Mouse (Mus musculus): ENCODE measurements around the gene Galnt14.

Gene Galnt14

DNA sequence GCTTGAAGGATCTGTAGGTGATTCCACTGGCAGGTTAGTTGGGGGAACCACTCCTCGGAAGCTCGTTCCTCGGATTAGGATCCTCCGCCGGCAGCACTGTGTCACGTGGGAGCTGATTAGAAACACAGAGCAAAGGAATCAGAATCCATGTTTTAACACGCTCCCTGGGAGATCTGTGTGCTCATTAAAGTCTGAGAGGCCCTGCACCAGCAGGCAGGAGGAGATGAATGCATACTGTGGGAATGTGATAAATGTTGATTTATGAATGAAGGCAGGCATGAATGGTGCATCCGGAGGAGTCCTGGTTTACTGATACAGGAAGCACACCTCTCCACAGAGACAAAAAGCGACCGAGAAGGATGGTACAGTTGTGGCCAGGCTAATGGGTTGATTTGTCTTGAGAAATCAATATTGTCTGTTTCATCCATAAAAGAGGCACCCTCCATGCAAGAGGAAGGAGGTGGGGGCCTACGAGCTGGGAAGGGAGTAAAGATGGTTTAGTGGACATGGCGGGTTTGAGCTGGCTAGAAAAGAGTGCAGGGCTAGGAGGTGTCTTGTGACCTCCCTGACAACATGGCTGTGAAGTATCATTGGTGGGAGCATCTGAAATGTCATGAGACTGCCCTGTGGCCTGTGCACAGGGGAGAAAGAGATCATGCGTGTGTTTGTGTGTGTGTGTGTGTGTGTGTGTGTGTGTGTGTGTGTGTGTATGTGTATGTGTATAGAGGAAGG, 202.3 kb downstream of the Galnt14 start:
- no peak for DNase-seq (ENCODE audit: low spot score)

DNA sequence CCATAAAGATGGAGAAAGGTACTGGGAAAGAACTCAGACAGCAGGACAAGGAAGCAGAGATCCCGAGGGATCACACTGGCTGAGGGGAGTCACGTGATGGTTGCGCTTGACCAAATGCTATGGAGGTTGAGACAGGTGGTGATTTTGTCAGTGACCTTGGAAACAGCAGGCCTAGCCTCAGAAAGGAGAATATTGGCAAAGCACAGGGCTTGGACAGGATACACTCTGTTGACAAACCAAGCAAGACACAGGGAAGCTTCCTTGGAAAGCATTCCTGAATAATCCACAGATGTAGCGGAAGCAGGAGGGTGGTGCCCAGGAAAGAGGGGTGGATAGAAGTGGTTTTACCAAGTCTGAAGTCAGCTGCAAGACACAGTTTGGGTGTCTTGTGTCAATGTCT, 206.1 kb downstream of the Galnt14 start:
- DNase-seq (ENCODE audit: low spot score): no peak

DNA sequence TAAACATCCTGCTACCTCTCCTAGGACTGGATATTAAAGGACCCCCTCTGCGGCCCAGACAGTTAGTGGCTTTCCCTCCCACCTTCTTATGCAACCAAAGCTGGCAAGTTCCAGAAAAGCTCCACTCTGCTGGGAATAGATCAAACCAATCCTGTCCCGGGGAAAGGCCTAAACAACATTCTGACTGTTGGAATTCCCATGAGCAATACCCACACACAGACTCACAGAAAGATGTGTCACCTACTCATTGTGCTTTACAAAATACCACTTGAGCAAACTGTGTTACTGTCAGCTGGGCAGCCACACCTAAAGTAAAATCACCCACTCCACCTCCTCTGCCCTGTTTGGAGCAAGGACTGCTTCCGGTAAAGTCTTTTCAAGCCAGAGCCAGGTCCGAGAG, 207.6 kb downstream of the Galnt14 start:
- DNase-seq (ENCODE audit: low spot score): no peak

DNA sequence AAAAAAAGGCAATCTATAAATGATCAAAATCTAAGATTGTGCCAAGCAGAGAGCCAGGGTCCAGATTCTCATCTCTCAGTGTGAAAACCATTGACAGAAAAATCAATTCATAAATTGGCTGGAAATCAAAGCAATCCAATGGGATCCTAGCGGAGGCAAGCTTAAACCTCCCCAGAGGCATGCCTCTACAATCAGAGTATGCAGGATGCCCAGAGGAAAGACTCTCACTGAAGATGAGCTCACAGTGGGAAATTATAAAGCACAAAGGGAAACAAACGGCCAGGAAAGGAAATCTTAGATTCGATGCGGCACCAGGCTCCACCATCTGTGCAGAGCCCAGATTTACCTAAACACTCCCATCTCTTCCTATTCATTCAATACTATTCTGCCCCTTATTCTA, 220.7 kb downstream of the Galnt14 start:
- no peak for DNase-seq (ENCODE audit: low spot score)

DNA sequence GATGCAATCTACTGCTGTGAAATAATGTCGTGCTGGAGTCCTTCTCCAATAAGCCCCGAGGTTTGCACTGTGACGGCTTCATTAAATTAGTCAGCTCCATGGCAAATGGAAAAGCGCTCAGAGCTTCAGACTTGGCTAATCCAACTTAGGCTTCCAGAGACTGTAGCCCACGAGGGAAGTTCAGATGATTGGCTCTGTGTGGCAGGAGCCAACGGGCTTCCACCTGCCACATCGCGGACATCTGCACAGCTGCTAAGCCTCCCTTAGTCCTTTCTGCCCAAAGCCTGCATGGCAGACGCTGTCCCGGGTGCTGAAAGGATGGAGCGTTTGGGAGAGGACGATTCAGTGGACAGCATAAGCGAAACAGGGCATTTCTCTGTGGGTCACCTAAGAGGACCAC, 222.5 kb downstream of the Galnt14 start:
- DNase-seq (ENCODE audit: low spot score): peak; percentile 33

DNA sequence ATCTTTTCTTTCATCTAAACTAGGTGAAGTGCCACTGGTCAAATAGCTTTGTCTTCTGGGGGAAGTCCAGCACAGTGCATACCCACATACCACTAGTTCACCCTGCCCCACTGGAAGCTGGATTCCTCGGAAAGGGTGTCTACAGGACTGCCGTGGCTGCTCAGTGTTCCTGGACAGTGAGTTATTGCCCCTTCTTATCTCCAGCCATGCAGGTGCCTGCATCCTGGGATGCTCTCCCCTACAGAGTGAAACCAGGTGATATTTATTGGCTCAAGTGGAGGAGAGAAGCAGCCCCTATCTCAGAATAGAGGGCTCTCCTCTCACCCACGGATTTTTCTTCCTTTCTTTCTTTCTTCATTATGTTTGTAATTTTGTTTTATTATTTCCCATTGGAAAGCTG, 222.9 kb downstream of the Galnt14 start:
- DNase-seq (ENCODE audit: low spot score): no peak

DNA sequence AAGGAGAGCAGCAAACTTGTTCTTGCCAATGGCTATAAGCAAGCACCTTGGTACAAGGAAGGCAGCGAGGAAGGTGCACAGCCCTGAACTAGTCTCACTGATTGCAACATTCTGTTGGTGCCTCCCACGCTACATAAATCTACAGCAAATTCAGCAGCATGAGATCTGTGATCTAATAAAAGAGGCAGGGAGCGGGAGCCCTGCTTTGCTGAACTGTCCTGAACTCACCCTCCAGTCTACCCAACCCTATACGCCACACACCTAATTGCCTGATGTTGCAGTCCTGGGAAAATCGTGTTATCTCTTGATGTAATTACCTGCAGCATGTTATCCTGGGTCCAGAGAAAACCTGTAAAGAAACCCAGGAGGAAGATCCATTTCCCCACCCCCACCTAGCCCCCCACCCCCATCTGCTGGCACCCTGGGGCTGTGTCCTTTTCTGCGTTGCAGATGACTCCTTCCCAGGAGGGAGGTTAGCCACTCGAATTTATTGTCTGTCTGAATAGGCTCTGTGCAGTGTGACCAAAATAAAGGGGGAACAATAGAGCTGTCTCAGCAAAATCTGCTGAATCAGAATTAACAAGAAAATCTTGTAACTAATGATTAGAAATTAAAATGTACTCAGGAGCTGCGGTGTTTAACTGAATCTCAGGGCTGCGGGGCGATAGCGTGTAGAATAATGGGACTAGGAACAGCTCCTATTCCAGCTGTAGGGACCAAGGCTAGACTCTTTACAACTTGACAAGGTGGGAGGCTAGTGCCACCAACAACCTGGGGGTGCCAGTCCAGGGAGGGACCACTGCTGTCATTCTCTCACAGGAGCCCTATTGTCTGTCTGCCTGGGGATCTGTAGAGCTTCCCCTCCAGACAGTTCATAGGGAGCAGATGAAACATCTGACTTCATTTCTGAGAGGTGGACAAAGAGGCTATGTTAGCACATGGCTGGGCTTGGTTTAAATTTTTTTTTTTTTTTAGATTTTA, 232.9 kb downstream of the Galnt14 start:
- no peak for DNase-seq (ENCODE audit: low spot score)

DNA sequence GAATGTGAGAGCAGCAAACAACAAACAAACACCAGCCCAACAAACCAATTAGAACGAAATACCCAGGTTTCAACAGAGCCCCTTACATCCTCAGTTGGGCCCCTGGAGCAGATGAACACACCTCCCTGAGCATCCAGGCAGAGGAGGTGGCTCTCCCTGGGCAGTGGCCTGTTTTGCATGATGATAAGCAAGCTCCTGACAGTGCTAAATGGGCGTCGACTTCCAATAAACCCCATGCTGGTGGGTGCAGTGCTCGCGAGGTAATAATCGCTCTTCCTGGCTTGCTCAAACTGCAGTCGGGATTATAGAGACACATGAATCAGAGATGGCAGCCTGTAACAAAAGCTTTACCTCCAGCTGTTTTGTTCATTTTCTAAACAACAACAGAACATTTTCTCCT, 235.9 kb downstream of the Galnt14 start:
- no peak for DNase-seq (ENCODE audit: low spot score)

DNA sequence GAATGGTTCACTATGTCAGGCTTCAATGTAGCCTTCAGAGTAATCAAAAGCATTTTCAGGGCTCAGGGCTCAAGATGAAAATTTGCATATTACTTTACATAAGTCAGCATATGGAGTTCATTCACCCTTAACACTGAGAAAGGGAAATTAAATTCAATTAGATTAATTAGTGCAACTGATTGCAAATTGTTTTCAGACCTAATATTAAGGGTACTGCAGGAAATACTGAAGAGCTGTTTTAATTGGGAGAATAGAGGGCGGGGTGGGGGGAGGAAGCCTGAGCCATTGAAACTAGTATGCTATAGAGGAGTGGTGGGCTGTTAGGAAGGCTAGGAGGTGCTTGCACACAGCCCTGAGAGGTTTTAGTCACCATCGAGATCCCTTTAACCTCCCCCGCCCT, 237.2 kb downstream of the Galnt14 start:
- no peak for DNase-seq (ENCODE audit: low spot score)

DNA sequence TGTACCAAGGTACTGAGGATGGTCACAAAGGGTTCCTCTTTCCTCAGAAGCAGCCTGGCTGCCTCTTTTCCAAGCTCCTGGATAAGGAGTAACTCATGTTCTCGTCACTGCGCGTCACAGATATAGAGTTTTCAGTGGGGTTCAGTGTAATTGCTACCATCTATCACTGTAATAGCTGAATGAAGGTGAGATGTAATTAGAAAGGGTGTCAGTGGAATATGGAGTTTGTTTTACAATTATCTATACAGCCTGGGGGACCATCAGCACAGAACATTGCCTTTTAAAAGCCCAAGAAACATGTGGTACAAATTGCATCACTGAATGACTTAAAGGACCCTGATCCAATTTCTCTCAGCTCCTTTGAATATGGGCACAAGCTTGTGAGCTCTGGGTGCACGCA, 249.4 kb downstream of the Galnt14 start:
- no peak for DNase-seq (ENCODE audit: low spot score)

DNA sequence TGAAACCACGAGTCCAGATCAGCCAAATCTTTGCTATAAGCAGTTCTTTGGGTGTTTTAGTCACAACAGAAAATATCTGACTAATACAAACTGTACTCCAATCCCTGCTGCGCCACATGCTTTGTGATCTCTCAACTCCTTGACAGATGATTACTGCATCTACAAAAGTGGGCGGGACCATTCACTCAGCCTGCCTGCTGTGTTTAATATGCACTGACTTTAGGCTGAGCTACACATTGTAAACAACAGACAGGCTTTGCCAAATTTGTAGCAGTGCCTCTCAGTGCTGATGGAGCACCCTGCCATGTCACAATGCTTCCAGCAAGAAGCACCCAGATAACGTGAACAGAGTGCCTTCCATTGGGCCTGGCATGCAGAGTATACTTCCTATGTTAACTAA, 251.5 kb downstream of the Galnt14 start:
- DNase-seq (ENCODE audit: low spot score): no peak

DNA sequence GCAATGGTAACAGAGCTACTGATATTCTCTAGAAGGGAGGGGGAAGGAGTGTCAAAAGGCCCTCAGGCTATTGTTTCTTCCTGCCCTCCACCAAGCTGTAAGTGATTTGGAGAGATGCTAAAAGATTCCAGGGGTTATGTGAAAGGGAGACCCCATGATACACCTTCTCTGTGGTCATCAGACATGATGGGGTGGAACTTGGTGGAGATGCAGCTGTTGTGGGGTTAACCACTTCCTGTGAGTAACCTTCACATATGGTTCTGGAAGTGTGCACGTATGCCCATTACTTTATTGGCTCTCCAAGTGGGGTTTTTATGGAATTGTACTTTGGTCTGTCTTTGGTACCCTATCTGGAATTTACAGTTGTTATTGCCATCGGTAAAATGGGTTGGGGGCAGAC, 253.7 kb downstream of the Galnt14 start:
- DNase-seq (ENCODE audit: low spot score): no peak

DNA sequence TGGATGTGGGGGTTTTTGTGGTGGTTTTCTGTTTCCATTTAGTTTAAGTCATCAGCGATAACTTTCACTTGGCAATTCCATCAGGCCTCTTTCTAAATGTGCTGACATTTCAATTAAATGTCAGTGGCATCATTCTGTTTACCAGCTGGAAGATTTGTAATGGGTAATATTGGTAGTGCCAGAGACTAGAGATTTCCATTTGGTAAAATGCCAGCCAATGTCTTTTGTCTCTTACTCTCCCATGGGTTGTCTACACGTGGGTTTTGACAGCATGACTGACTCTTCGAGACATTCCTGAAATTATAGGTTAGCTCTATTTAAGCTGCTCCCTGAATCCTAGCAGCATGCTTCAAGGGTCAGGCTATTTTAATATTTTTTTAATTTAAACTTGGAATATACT, 256.6 kb downstream of the Galnt14 start:
- no peak for DNase-seq (ENCODE audit: low spot score)

DNA sequence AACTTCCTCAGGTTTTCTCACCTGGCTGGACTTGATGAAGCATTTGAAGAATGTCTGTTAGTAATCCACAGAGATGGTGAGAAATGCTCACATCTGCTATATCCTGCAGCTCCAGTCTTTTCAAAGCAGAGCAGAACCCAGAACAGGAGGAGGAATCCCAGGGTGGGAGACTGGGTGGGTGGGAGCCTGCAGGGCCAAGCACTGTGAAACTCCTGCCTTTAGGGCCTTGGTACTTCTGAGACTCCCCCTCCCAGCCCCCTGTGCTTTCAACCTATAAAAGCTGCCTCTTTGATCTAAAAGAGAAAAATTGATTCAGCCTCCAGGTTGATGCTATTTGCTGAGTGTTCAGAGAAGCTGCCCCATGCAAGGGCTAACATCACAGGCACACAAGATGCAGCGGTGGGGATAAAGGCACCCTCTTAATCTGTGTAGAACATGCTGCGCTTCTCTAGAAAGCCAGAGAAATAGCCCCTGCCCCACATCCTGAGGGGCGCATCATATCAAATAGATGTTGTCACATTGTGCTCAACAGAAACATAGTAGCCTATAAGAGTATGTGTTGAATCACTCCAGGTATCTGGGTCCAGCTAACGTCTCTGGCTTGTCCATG, 258.0 kb downstream of the Galnt14 start:
- no peak for DNase-seq (ENCODE audit: low spot score)

DNA sequence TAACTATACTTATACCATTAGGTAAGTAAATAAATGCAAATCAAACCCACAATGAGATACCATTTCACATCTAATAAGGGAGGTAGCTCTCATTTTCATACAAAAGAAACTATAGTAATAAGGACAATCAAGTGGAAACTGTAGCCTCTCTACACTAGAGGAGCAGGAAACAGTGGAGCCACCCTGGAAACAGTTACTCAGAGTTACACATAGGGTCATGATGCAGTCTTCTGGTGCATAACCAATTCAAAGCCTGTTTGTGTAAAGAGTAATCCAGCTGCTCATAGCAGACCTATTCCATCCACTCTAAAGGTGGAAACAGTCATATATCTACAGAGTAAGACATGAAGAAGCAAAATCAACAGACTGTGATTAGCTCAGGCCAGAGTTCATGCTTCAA, 261.1 kb downstream of the Galnt14 start:
- no peak for DNase-seq (ENCODE audit: low spot score)
